Mouse (Mus musculus): ENCODE measurements around the gene Spp1.

Gene Spp1

DNA sequence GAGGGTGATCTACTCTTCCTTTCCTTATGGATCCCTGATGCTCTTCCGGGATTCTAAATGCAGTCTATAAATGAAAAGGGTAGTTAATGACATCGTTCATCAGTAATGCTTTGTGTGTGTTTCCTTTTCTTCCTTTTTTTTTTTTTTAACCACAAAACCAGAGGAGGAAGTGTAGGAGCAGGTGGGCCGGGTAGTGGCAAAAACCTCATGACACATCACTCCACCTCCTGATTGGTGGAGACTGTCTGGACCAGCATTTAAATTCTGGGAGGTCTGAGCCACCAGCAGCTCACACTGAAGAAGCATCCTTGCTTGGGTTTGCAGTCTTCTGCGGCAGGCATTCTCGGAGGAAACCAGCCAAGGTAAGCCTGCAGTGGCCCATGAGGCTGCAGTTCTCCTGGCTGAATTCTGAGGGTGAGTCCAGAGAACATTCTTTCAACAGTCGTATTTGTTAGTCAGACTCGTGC lies at the start of gene Spp1:
Gene Spp1 (plus strand): TSS at position 284 of the 467 bp plus-strand sequence.
- no peak for DNase-seq (ENCODE audit: low spot score)

DNA sequence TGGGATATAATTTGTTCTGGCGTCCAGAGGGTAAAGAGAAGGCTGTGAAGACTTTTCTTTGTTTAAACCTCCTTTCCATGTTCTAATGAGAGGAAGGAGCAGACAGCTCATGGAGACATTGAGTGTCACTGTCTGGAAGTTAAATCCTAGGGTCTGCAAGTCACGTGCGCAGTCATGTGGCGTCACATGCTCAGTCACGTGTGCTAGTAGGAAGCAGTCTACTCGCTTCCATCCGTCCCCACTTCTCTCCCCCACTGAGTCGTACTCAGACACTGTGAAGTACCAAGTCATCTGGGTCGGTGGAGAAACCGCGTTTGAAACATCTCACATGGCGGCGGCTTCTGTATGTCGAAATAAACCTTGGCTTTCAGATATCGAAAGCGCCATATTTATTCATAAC lies 49.4 kb upstream of the Spp1 start:
- no peak for DNase-seq (ENCODE audit: low spot score)

DNA sequence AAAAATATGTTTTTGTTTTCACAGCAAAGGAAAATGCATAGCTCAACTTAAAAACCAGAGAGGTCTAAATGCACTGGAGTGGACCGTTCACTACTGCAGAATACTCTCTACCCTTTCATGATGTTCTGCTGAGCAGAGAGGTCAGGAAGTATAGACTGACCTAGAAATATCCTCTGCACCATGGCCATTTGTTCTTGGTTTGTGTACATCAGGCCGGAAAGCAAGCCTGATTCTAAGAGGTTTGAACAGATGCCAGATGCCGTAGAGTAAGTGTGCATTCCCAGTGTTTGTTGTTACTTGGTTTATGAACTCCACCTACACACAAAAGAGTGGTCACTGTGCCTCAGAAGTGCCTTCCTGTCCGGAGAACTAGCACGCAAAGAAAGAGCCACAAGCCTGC lies 48.0 kb upstream of the Spp1 start:
- no peak for DNase-seq (ENCODE audit: low spot score)

DNA sequence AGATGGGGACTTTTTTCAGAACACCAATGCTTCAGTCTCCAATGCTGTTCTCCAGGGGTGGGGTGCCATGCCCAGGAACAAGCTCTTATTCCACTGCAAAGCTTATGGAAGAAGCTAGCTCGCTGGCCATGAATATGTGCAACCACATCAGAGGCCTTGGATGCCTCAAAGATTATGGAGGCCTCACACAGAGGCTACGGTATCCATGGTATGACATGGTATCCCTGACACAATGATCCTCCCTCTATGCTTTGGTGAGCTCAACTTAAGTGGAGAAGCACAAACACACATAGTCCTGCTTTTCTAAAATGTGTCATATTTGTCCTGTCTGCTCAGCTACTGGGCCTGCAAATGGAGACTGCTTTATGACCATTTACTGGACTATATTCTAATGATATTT lies 44.0 kb upstream of the Spp1 start:
- no peak for DNase-seq (ENCODE audit: low spot score)

DNA sequence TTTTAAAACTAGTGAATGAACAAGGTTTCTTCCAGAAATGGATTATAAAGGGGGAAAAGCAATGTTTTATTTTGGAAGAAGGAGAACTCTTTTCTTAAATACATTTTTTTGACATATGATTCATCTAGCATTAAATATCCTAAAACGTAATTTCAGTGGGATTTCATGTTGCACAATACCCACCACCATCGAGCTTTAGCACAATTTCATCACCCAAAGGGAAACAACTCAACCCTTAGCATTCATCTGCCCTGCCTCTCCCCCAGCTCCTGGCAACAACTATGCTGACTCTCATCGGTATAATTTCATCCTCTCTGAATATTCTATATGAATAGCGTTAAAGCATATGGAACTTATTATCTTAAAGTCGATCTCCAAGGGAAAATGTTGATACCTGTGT lies 42.1 kb upstream of the Spp1 start:
- DNase-seq (ENCODE audit: low spot score): no peak

DNA sequence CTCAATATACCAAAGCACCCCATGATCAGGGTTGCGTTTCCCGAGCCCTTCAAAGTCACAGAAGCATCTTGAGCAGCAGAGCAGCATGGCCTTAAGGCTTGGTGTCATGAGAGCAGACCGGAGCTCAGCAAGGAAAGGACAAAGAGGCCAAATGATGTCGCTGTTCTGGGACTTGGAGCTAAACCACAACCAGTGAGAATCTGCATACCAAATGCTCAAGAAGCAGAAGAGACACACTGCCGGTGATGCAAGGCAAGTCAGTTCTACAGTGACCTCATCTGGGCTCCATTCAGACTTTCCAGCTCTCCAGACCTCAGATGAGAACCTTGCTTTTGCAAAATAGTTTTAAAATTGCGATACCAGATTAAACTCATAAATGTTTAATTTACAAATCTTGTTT lies 38.6 kb upstream of the Spp1 start:
- no peak for DNase-seq (ENCODE audit: low spot score)

DNA sequence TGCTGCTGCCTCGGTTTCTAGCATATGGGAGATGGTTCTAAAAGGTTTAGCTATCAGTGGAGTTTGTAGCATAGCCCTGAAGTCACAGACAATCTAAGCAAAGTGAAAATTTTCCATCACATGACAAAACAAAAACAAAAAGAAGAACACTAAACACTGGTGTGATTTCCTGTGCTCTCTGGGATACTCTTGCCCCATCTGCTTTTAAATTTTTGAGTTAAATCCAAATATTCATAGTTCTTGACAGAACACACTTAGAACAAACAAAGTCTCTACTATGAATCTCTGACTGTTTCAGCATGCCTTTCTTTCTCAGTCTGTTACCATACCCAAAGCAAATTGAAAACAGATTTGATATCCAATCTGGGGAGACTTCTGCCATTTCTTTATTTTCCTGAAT lies 36.9 kb upstream of the Spp1 start:
- no peak for DNase-seq (ENCODE audit: low spot score)

DNA sequence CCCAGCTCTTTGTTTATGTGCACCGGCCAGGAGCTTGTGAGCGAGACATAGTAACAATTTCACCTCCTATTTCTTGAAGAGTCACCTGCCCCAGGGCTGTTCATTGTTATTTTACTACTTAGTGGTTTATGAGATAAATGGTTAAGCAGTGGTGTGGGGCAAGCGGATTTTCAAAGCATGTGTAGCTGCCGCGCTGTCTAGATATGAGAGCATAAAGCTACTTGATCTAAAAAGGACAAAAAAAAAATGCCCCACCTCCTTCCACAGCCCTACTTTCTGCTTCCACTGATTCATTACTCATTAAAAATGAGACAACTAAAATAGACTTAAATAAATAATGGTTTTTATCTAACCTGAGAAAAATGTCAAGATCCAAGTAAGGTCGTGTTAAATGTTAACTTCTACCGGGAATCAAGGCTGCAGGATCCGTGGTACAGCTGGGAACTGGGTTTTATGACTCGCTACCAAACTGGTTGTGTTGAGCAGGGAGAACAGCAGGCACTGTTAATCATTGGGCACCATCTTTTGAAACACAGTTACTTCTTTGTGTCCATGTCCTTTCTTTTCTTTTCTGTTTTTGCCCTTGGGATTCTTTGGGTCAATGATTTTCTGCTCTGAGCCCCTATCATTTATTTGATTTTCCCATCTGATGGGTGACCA lies 35.5 kb upstream of the Spp1 start:
- DNase-seq (ENCODE audit: low spot score): no peak

DNA sequence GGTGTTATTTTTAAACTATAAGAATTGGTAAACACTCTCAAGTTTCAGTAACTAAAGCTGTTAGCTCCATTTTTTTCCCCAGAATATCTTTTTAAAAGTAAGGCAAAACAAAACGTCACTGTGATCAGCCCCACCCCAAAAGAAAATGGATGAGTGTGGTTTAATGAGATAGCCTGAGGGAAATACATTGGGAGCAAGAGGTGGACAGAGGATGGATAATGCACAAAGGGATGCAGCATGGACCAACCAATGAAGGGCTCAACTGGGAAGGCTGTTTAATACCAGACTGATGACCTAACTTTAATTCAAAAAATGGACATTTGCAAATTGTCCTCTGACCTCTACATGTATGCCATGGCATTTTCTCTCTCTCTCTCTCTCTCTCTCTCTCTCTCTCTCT lies 34.9 kb upstream of the Spp1 start:
- no peak for DNase-seq (ENCODE audit: low spot score)

DNA sequence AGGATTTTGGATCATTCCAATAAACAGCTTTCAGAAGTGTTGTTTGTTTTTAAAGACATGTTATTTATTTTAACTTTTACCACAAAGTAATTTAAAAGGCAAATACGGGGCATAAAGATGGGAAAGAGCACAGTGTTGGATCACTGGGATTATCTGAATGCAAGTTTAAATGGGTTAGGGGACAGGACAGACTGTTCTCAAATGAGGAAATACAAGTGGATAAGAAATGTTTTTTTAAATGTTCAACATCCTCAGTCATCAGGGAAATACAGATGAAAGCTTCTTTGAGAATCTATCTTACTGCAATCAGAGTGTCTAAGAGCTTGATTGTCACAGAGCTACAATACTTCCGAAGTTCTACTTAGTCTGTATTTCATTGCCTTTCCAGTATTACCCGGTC lies 32.3 kb upstream of the Spp1 start:
- no peak for DNase-seq (ENCODE audit: low spot score)

DNA sequence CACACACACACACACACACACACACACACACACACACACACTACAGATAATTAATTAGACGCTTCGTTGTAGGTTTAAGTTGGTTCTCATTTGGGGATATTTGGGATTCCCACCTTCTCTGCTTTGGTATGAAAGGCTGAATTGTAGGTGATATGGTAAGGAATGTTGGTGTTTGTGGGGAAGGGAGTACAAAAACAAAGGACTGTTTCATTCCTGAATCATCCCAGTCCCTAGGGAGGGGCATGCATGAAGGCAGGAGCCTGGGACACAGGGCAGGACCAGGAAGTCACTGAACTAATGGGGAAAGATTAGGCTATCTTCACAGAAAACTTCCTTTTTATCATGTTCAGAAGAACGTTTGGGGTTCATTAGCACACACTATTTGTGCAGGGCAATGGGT lies 31.6 kb upstream of the Spp1 start:
- DNase-seq (ENCODE audit: low spot score): no peak

DNA sequence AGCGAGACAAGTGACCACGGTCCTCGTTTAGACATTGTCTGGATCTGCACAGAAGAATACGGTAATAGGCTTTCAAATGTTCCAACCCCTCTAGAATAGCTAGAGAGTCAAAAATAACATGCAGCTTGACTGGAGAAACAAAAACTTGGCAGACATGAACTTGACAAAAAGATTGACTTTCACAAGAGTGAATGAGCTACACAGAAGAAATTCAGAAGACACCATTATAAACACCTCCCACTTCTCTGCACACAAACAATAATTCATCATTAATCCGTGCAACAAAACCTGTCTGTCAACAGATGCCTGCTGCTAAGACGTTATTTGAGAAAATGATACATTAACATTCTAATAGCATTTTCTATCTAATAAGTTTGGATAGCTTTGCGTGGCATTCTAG lies 30.4 kb upstream of the Spp1 start:
- DNase-seq (ENCODE audit: low spot score): no peak

DNA sequence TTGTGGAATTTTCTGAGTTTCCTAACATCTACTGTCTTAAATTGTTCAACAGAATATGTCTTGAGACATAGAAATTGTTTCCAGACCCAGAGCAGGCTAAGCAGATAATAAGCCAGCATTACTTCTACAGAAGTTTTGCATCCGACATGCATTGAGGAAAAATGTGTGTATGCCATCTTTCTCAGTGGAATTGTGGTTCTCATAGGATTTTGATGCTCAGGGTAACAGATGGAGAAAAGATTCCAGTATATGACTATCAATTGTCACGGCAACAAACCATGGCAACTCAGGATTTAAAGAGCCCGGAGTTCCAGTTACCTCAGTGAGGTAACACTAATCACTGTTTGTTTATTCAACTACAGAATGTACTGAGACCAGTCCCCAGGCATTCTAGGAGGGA lies 29.9 kb upstream of the Spp1 start:
- no peak for DNase-seq (ENCODE audit: low spot score)

DNA sequence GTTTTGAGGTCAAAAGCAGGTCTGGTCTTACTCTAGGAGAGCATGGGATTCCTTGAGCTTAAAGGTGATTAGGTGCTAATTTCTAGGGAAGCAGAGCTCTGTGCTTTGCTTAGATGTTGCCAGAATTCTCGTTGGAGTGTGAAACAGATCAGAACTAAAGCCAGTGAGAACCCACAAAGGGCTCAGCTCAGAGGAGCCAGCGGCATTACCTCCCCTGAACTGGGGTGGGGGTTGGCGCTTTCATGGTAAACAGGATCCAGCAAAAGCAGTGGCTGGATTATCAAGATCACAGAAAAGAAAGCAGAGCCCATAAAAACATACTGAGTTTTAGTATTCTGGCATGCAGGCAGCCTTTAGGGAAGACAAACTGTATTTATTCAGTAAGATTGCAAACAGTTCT lies 28.2 kb upstream of the Spp1 start:
- DNase-seq (ENCODE audit: low spot score): no peak

DNA sequence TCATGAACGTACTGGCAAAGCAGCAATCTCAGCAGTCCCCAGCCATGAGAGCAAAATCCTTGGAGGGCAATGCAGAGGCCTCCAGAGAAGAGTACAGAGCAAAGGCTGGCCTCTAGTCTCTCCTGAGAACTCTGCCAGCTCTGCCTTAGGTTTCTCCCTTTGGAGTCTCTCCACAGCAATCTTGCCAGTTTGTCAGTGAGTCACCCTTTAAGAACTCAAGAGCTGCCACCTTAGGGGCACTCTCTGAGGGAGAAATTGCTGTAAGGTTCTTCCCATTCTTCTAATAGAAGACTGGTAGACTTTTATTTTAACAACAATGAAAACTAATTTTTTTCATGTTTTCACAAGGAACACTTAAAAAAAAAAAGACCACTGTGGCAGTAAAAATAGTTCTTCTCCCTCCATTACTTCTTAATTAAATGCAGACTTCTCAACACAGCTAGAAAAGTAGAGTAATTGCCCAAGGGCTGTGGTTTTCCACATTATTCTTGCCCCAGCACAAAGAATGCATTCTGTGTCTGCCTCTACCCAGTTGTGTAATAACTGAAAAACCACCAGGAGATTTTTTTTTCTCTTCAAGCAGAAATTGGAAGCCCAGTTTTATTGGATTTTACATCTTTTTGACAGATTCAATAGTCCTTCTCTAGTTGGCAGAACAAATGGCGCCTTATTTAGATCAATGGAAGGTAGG lies 27.2 kb upstream of the Spp1 start:
- no peak for DNase-seq (ENCODE audit: low spot score)

DNA sequence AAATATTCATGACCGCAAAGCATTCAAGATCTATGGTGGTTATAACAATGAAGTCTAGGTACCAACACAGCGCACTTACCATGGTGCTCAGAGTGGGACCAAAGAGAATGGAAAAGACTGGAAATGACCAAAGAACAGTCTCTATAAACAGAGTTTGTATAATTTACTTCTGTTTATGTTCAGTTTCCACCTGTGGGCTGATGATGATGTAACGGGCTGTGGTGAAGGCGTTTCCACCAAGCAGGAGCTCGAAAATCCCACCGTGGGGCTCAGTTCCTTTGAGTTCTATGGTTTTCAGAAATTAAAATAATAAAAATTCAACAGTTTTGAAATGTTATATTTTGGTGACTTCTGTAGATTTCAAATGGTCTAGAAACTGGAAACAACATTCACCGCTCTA lies 26.4 kb upstream of the Spp1 start:
- DNase-seq (ENCODE audit: low spot score): no peak

DNA sequence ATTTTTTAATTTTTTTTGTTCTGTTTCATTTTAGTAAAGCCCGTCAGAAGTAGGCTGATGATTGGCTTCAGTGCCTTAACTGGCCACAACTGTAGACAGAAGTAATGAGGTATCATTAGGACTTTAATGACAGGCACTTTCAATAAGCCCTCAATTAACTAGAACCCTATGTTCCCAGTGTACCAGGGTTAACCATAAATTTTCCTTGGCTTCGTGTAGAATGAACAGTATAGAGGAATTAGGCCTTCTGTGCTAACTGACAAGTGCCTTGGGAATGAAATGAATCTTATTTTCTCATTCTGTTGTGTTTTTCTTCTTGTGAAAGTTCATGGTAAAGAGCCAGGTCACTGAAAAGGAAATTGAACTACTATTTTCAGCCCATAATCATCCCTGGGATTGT lies 18.9 kb upstream of the Spp1 start:
- no peak for DNase-seq (ENCODE audit: low spot score)

DNA sequence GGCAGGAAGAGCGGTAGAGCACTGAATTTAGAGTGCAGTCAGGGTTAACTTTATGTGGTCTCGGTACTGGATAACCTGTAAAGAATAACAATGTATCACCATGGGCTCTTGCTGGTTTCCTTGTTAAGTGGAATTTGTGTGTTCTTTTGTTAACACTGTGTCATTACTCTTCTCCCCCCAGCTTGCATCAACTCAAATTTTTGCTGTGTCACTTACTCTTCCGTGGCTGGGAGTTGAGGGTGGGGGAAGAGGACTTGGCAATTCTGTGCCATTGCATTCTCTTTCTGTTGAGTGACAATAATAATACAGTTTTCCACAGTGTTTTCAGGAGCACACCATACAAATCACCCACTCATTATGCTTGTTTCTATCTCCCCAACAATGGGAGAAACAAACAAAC lies 17.9 kb upstream of the Spp1 start:
- DNase-seq (ENCODE audit: low spot score): no peak

DNA sequence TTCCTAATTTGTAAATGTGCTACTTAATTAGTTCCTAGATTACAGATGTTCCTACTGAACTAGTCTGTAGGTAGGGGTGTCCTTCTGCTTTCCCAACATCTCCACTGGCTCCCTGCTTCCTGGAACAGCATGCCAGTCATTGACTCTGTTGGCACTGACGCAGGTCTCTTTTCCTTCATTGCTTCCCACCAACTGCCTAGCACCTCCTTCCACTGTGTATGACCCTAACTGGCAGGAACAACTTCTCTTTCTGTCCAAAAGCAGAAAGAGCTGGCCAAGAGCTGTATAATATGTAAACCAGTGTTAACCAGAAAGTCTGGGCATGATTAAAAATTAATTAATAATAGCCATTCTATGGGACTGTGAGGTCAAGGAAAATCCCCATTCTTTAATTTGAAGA lies 17.2 kb upstream of the Spp1 start:
- no peak for DNase-seq (ENCODE audit: low spot score)

DNA sequence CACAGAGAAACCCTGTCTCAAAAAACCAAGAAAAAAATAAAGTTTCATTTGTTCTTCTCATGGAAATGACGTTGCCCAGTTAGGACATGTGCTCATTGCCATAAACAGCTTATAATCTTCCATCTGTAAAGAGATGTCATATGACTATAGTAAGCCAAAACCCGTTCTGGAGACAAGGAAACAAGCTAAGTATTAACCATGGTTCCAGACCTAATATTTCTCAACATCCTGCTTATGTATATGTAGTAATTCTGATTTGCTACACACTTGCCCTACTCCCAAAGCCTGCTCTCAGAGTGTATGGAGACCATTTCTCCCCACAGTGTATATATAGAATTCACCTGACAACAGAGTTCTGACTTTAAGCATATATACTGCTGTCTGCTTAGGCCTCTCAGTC lies 12.9 kb upstream of the Spp1 start:
- no peak for DNase-seq (ENCODE audit: low spot score)

DNA sequence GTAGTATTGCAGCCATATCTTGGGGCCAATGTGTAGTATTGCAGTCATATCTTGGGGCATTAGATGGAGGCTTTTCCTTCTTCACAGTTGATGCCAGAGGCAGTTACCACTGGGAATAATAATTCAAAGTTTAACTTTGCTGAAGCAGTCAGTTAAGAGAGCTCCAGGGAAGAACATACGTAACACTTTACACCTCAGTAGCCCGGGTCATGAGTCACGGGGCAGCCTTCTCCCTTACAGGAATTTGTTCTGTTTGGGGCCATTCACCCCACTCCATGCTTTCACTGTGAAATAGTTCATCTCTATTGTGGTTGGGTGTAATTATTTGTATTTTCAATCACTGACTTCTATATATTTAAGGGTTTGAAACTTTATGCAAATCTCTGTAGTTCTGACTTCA lies 11.1 kb upstream of the Spp1 start:
- DNase-seq (ENCODE audit: low spot score): no peak

DNA sequence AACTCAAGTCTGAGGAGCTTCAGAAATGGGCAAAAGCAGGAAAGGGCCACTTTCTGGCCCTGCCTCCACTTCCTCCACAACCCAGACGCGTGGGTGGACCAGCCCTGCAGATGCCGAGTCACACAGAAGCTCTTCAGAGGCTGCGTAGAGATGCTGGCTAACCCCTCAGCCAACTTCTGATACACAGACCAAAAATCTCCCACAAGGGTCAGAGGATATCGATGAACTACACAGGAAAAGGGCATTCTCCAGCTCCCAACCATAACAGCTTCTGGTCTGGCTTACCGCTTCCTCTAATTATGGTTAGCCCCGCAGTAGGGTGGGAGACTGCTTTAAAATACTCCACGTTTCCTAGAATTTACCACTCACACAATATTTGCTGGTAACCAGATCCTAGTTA lies 9.0 kb upstream of the Spp1 start:
- DNase-seq (ENCODE audit: low spot score): no peak

DNA sequence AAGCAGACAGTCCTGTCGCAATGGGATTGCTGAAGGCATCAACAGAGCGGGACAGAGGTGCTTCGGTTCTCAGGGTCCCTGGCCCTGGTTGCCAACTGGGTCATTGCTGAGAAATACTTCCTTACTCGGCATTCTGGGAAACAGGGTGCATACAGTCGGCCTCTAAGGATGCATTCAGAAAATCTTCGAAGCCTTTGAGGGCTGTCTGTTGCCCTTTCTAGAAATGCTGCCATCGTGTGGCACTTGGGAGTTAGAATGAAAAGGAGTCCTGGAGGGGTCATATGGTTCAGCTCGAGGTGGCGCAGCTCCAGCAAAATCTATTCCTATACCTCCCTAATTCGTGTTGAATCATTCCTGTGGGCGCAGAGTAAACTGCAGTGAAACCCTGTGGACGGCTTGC lies 2.0 kb upstream of the Spp1 start:
- DNase-seq (ENCODE audit: low spot score): no peak

DNA sequence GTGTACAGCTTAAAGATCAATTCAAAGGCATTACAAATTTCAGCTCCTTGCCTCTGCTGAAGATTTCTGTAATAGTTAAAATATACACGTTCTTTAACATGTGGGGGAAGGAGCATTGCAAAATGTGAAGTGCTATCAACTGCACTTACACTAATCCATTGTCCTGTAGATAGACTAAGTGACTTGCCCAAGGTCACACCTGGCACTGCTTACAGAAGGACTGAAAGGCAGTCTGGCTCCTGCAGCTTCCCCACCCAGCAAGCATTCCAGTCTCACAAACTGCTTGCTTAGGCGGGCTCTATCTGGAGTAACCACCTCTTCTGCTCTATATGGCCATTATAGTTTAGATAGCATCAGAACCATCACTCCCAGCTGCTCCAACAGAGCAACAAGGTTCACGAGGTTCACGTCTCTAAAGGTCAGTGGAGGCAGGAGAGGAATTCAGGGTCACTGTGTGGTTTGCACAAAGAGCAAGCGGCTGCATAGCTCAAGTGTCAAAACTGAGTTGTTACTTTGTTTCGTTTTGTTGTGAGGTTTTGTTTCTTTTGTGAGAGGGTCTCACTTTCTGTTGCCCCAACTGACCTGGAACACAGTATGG lies 851 bp upstream of the Spp1 start:
- DNase-seq (ENCODE audit: low spot score): no peak

Data from layer of hippocampus, adult 9-10 months (tissue).